Mouse (Mus musculus): ENCODE measurements around the gene Zfp169.
A peak's percentile ranks its signal among the peaks of the same experiment; 100 is the strongest.

Zfp169 gene

DNA sequence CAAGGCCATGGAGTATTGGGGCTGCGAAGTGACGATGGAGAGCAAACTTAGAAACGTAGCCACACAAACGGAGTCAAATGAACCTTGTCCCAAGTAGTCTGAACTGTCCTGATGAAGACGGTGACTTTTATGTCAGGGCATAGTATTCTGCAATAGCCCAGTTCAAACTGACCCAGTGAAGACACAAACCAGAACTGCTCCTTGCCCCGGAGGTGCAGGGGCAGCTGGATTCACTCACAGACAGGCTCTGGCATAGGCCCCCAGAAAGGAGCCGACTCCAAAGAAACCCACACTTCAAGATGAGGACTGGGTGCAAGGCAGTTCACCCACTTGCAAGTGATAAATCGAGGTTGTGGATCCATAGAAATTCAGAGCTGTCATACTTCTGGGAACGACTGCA lies 4.6 kb downstream of the Zfp169 start:
- no peak for DNase-seq

DNA sequence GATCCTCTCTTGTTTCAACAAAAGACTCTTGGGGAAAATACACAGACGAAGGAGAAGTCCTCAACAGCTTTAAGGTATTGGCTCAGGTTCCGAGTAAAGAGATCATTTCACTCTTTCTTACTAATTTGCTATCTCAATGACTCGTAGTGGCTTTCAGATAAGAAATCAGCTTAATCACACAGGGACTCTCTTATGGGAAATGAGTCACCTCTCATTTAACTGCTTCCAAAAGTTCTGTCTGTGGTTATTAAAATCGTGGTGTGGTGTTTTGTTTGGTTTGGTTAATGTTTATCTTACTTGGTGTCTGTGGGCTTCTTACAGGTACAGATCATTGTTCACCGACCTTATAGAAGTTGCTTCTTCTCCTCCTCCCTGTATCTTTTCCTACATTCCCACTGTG lies 10.8 kb downstream of the Zfp169 start:
- DNase-seq: no peak

DNA sequence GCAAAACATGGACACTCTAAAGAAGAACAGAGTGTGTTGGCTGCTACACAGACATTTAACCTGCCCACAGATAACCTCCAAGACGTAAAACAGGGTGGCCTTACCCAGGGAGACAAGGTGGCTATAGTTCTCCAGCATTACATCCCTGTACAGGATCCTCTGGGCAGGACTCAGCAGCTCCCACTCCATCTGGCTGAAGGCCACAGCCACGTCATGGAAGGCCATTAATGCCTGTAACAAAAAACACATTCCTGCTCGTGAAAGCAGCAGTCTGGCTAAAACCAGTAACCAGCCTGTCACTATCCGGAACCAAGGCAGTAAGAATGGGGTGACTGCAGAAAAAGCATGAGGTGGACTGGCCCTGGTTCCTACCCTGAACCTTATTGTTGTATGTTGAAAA lies 14.6 kb downstream of the Zfp169 start:
- no peak for DNase-seq

DNA sequence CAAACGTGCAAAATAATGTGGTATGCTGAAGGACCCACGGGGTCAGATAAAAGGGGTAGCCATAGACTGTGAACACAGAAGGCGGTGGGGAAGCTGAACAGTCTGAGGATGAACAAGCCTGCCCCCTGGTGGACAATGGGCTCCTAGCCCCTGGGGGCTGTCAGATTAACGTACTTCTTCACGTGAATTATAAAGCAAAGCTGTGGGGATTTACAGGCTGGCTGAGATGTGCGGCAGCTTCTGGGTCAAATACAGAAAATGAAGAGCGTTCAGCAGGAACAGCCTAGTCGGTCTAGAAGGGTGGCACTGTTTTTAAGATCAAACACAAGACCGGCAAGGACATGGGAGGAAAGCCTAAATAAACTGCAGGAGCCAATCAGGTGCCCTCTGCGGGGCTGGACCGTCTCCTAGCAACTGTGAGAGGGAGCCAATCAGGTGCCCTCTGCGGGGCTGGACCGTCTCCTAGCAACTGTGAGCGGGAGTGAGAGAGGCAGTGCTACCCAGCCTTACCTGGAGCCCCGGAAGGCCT lies 15.5 kb downstream of the Zfp169 start:
- peak; percentile 45 to 51 for DNase-seq

DNA sequence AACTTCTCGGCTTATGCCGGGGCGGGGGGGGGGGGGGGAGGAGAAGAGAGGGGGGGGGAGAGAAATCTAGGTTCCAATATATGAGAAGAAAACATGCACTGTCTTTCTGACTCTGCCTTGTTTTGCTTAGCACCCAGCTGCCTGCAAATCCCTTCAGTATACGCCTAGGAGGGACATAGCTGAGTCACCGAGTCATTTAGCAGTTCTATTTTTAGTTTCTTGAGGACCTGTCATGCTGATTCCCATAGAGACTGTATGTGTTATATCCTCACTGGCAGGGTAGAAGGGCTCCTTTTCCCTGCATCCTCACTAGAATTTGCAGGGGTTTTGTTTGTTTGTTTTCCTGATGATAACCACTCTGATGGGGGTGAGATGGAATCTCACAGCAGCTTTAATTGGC lies 20.1 kb downstream of the Zfp169 start:
- DNase-seq: no peak

DNA sequence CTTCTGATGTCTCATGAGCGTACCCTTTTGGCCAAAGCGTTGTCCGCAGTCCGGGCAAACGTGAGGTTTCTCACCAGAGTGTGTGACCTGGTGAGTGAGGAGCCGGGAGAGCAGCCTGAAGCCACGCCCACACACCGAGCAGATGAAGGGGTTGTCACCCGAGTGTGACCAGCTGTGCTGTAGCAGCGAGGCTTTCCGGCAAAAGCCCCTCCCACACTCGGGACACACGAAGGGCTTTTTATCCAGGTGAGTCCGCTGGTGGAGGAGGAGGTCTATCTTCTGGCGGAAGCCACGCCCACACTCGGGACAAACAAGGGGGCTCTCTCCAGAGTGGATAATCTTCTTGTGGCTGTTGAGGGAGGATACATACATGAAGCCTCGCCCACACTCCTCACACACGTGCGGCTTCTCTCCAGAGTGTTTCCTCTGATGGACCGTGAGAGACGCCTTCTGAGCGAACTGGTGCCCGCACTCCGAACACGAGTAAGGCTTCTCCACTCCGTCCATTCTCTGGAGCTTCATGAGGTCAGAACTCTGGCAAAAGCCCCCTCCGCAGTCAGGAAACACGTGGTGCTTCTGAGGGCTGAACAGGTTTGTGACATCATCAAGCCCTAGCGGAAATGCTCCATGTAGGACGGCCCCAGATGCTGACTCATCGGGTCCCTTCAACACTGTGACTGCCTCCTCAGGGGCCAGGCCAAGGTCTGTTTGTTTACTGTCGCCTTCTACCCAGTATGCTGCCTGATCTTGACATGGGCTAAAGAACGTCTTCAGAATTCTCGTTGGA lies 22.7 kb downstream of the Zfp169 start:
- no peak for DNase-seq

DNA sequence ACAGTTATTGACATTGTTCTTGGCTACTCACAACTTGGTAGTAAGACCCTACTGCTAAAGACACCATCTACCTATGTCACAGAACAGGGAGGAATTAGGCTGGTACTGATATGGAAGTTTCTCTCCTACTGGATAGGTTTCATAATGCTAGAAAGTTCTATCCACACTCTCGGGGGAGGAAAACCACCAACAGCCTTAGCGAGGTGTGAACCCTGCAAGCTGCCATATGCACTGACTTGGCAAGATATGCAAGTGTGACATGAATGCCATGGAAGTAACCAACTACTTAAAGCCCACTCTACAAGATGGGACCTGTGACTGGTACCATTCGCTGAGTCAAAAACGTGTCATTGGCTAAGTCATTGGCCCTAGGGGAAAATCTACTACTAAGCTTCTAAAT lies 29.6 kb downstream of the Zfp169 start:
- DNase-seq: no peak

DNA sequence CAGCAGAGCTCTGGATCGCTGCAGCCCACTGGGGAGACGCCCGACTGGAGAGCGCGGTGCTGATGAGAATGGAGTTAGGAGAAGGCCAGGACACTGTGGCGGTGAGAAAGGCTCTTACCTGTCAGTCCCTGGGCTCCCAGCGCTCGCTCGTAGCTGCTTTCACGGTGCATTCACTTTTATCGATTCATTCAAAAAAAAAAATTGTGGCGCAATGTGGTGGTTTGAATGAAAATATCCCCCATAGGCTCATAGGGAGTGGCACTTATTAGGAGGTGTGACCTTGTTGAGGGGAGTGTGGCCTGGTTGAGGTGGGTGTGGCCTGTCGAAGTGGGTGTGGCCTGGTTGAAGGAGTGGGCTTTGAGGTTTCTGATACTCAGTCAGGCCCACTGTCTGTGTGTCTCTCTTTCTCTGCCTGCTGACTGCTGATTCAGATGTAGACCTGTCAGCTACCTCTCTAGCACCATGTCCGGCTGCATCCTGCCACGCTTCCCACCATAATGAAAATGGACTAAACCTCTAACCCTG lies 44.5 kb downstream of the Zfp169 start:
- no peak for DNase-seq

DNA sequence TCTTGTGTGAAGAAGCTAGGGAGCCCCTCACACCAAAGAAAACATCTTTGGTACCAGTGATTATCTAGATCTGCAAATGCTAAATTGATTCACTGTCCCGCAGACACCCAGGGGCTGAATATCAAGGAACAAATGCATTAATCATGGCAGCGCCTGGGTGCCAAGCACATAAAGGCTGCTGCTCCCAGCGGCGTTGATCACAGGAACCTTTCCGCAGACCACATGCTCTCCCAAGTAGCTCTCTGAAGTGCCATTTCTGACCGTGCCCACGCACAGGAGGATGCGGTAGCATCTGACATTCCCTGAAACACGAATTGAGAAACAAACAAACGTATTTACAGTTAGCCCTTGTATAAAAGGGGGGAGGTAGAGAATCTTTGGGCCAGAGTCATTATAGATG lies 47.1 kb downstream of the Zfp169 start:
- no peak for DNase-seq

DNA sequence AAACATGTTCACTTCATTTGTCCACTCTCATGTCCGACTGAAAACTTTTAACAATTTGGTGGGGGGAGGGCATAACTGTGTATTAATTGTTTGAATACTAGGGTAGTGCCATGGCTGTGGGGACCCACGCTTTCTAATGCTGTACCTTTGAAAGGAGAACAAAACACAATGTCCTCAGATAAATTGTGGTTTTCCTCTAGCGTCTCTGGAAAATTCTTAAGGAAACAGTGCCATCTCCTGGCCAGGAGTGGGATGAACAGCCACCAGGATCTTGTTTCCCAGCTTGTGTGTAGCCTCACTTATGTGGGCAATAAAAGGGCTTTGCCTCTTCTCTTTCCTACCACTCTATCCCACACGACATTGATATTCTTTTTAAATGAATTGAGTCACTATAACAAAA lies 49.1 kb downstream of the Zfp169 start:
- DNase-seq: peak; percentile 10 to 32

DNA sequence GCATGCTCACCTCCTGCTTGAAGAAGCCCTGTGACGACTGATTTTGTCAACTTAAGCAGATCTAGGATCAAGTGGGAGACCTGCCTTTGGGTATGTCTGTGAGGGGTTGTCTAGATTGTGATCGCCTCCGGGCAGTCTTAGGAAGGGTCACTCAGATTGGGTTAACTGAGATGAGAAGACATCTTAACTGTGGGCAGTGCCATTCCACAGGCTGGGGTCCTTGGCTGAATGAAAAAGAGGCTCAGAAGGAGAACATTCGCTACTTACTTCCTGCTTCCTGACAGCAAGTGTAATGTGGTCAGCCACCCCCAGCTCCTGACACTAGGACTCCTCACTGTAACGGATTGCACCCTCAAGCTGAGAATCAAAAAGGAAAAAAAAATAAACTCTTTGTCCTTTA lies 54.0 kb downstream of the Zfp169 start:
- no peak for DNase-seq

DNA sequence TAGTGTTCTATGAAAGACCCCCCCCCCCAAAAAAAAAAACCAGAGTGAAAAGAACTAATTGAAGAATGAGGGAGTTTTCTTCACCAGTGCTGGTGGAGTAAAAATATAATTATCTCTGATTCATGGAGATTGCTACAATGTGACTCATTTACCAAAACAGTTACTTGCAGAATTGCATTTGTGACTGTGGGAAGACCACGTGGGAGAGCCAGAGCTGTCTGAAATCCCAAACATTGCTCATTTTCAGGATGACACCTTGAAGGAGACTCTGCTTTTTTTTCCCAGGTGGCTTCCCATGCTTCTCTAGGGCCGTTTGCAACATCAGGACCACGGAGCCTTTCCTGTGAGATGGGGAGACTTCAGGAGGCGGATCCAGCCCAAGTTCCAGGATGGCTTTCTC lies 65.1 kb downstream of the Zfp169 start:
- no peak for DNase-seq

DNA sequence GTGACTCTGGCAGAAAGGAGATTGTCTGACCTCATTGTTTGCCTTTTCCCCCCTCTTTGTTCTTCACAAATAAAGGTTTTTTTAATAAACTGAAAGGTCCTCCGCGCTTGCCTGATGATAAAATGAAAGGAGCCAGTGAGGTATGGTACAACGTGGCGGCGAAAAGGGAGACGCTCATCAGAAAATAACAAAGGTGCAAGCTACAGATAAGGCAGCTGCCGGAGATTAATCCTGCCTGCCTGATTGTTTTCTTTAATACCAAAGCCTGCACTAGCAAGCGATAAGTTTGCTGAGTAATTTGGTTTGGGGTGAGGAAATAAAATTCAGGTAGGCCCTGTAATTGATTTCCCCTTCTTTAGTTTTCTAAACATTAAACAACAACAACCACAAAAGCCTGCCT lies 69.3 kb downstream of the Zfp169 start:
- no peak for DNase-seq

DNA sequence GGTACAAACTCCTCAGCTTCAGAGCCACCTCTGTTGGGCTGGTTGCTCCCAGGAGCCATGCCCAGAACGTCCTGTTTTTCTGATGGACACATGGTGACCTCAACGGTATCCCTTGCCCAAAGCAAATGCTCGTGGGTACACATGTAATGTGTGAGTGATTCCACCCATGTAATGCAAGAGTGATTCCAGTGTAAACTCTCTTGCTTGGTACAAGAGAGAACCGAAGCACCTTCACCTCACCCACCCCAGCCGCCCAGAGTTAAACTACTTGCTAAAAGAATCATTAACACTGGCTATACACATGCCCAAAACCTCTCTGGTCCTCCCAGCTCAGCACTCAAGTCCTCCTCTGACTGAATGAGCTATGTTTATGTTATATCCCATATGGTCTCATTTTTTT lies 74.9 kb downstream of the Zfp169 start:
- no peak for DNase-seq

Data from thymus, postnatal 36 days (tissue).